Mouse (Mus musculus): ENCODE results near the gene Ddo. TPM values are rescaled to one million over a fixed set of nuclear protein-coding genes. Genes with fewer than 3 reads are reported as not detected.
A peak's percentile ranks its signal among the peaks of the same experiment; 100 is the strongest.

The Ddo gene
- total and polyA plus RNA-seq, 2 experiments from 2014 or later, result 3.1 to 3.7 TPM

- H3K9me3 ChIP-seq (ENCODE audit: low read length), result no peaks in the 10 kb centered on the region
- ATAC-seq, result no peak
- no peak overlapping the region for H3K4me3 ChIP-seq (ENCODE audit: low read depth, low read length)
- H3K27ac ChIP-seq (ENCODE audit: low read depth, low read length), result no peak overlapping the region
- no peak overlapping the region for H3K9ac ChIP-seq
- DNase-seq, result no peak
- peak; percentile 68 for TF ChIP-seq CTCF (IDR thresholded peaks at IDR 0.05; ENCODE audit: low read depth)
- H3K4me2 ChIP-seq (ENCODE audit: low read depth), result no peak overlapping the region
- no peaks in the 10 kb centered on the region for H3K4me1 ChIP-seq (ENCODE audit: insufficient read depth)
- no peaks in the 10 kb centered on the region for H3K36me3 ChIP-seq (ENCODE audit: insufficient read depth)
- 76% methylated on average over 7 of the region's 7 CpGs for WGBS
- H3K27me3 ChIP-seq (ENCODE audit: insufficient read depth, low read length), result no peaks in the 10 kb centered on the region
These were observed 671 bp upstream of the Ddo start for GRCm38 (mm10) chr10:40629140-40629539.

GRCm38 (mm10) chr10:40630457-40630856 lies 646 bp downstream of the Ddo start:
- WGBS, result 70% methylated on average over 5 of the region's 5 CpGs
- DNase-seq, result no peak
- no peak overlapping the region for H3K27ac ChIP-seq (ENCODE audit: low read depth, low read length)

GRCm38 (mm10) chr10:40630961-40631360 lies 1.1 kb downstream of the Ddo start:
- H3K36me3 ChIP-seq (ENCODE audit: insufficient read depth), result no peaks in the 10 kb centered on the region
- DNase-seq, result no peak
- H3K4me1 ChIP-seq (ENCODE audit: insufficient read depth), result no peaks in the 10 kb centered on the region
- H3K9me3 ChIP-seq (ENCODE audit: low read length), result no peaks in the 10 kb centered on the region
- no peak for TF ChIP-seq CTCF (IDR thresholded peaks at IDR 0.05; ENCODE audit: low read depth)
- ATAC-seq, result no peak
- no peak overlapping the region for H3K4me3 ChIP-seq (ENCODE audit: low read depth, low read length)
- H3K9ac ChIP-seq, result no peak overlapping the region
- no peaks in the 10 kb centered on the region for H3K27me3 ChIP-seq (ENCODE audit: insufficient read depth, low read length)
- WGBS, result 83% methylated on average over 9 of the region's 9 CpGs
- H3K27ac ChIP-seq (ENCODE audit: low read depth, low read length), result no peak overlapping the region
- H3K4me2 ChIP-seq (ENCODE audit: low read depth), result no peak overlapping the region

More at GRCm38 (mm10) chr10:40630457-40630856, 646 bp downstream of the Ddo start:
- H3K4me3 ChIP-seq (ENCODE audit: low read depth, low read length), result no peak overlapping the region
- TF ChIP-seq CTCF (IDR thresholded peaks at IDR 0.05; ENCODE audit: low read depth), result no peak
- no peak overlapping the region for H3K4me2 ChIP-seq (ENCODE audit: low read depth)
- no peaks in the 10 kb centered on the region for H3K27me3 ChIP-seq (ENCODE audit: insufficient read depth, low read length)
- no peaks in the 10 kb centered on the region for H3K9me3 ChIP-seq (ENCODE audit: low read length)
- H3K9ac ChIP-seq, result no peak overlapping the region
- no peaks in the 10 kb centered on the region for H3K36me3 ChIP-seq (ENCODE audit: insufficient read depth)
- no peaks in the 10 kb centered on the region for H3K4me1 ChIP-seq (ENCODE audit: insufficient read depth)
- no peak for ATAC-seq

- no peak for DNase-seq
These were observed 2.3 kb downstream of the Ddo start for GRCm38 (mm10) chr10:40632087-40632486.

GRCm38 (mm10) chr10:40637331-40637730 lies 7.5 kb downstream of the Ddo start:
- no peak for ATAC-seq
- H3K4me1 ChIP-seq (ENCODE audit: insufficient read depth), result peaks cover 5% of the 10 kb centered on the region; the same call in 1 of the 2 replicates
- TF ChIP-seq CTCF (IDR thresholded peaks at IDR 0.05; ENCODE audit: low read depth), result no peak

More at GRCm38 (mm10) chr10:40632087-40632486, 2.3 kb downstream of the Ddo start:
- Histone ChIP-seq H3K27ac (ENCODE audit: low read depth, low read length) (no peak overlapping the region), H3K4me1 (ENCODE audit: insufficient read depth) (no peaks in the 10 kb centered on the region), H3K27me3 (ENCODE audit: insufficient read depth, low read length) (no peaks in the 10 kb centered on the region), H3K9ac (no peak overlapping the region), H3K36me3 (ENCODE audit: insufficient read depth) (no peaks in the 10 kb centered on the region), H3K9me3 (ENCODE audit: low read length) (no peaks in the 10 kb centered on the region), H3K4me2 (ENCODE audit: low read depth) (no peak overlapping the region), H3K4me3 (ENCODE audit: low read depth, low read length) (no peak overlapping the region)
- no peak for TF ChIP-seq CTCF (IDR thresholded peaks at IDR 0.05; ENCODE audit: low read depth)
- ATAC-seq, result peak; percentile 21; the same call in 1 of the 2 replicates
- WGBS, result 57% methylated on average over 3 of the region's 3 CpGs

GRCm38 (mm10) chr10:40638276-40638675 lies 8.5 kb downstream of the Ddo start:
- no peak for TF ChIP-seq CTCF (IDR thresholded peaks at IDR 0.05; ENCODE audit: low read depth)
- peaks cover 5% of the 10 kb centered on the region; the same call in 1 of the 2 replicates for H3K4me1 ChIP-seq (ENCODE audit: insufficient read depth)
- no peak overlapping the region for H3K27ac ChIP-seq (ENCODE audit: low read depth, low read length)
- DNase-seq, result no peak
- H3K4me2 ChIP-seq (ENCODE audit: low read depth), result no peak overlapping the region
- ATAC-seq, result peak; percentile 62
- no peaks in the 10 kb centered on the region for H3K27me3 ChIP-seq (ENCODE audit: insufficient read depth, low read length)
- H3K9ac ChIP-seq, result no peak overlapping the region
- no peaks in the 10 kb centered on the region for H3K9me3 ChIP-seq (ENCODE audit: low read length)
- H3K36me3 ChIP-seq (ENCODE audit: insufficient read depth), result no peaks in the 10 kb centered on the region
- 34% methylated on average over 7 of the region's 7 CpGs for WGBS
- no peak overlapping the region for H3K4me3 ChIP-seq (ENCODE audit: low read depth, low read length)

More at GRCm38 (mm10) chr10:40637331-40637730, 7.5 kb downstream of the Ddo start:
- Histone ChIP-seq H3K4me2 (ENCODE audit: low read depth) (no peak overlapping the region), H3K27ac (ENCODE audit: low read depth, low read length) (no peak overlapping the region), H3K4me3 (ENCODE audit: low read depth, low read length) (no peak overlapping the region), H3K9me3 (ENCODE audit: low read length) (no peaks in the 10 kb centered on the region), H3K9ac (no peak overlapping the region), H3K36me3 (ENCODE audit: insufficient read depth) (no peaks in the 10 kb centered on the region), H3K27me3 (ENCODE audit: insufficient read depth, low read length) (no peaks in the 10 kb centered on the region)
- no peak for DNase-seq
- WGBS, result 73% methylated on average over 10 of the region's 10 CpGs

- H3K4me1 ChIP-seq (ENCODE audit: insufficient read depth), result peaks cover 5% of the 10 kb centered on the region; the same call in 1 of the 2 replicates
- no peak overlapping the region for H3K4me2 ChIP-seq (ENCODE audit: low read depth)
- no peaks in the 10 kb centered on the region for H3K9me3 ChIP-seq (ENCODE audit: low read length)
- DNase-seq, result no peak
- H3K9ac ChIP-seq, result no peak overlapping the region
- H3K27ac ChIP-seq (ENCODE audit: low read depth, low read length), result no peak overlapping the region
- peak; percentile 22; the same call in 1 of the 2 replicates for TF ChIP-seq CTCF (IDR thresholded peaks at IDR 0.05; ENCODE audit: low read depth)
- no peaks in the 10 kb centered on the region for H3K36me3 ChIP-seq (ENCODE audit: insufficient read depth)
- no peaks in the 10 kb centered on the region for H3K27me3 ChIP-seq (ENCODE audit: insufficient read depth, low read length)
- ATAC-seq, result peak; percentile 42; the same call in 1 of the 2 replicates
- H3K4me3 ChIP-seq (ENCODE audit: low read depth, low read length), result no peak overlapping the region
- 62% methylated on average over 26 of the region's 26 CpGs for WGBS
These were observed 9.3 kb downstream of the Ddo start for GRCm38 (mm10) chr10:40638823-40639819.

Data from forebrain, postnatal 0 days (tissue).